Mouse (Mus musculus): ENCODE measurements around the gene Nup107.

The Nup107 gene

GRCm38 (mm10) chr10:117778951-117779350 is 13.6 kb downstream of the Nup107 start:
- DNase-seq (ENCODE audit: low read depth, low spot score), result no peak

DNA sequence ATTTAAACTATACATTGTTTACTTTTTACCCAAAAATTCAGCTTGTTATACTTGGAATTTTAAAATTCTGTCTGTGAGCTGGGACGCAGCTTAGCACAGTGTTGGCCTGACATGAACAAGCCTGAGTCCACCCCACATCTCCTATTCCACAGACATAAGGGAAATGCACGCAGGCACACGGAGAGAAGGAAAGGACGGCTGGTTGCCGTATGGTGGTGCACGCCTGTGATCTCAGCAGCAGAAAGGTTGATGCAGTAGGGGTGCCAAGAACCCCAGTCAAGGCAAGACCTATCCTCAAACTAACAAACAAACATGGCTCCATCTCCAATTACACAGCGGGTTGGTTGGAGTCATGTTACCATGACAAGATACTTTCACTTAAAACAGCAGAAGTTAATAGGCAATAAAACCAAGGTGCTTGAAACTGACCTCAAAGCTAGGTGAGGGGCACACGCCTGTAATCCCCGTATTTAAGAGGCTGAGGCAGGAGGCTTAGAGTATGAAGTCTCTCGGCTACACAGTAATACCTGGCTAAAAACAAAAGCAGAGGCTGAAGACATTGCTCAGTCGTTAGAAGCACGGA is 14.1 kb downstream of the Nup107 start:
- DNase-seq (ENCODE audit: low read depth, low spot score), result no peak

- DNase-seq (ENCODE audit: low read depth, low spot score), result no peak
Observed at GRCm38 (mm10) chr10:117777501-117778327, 14.8 kb downstream of the Nup107 start.

DNA sequence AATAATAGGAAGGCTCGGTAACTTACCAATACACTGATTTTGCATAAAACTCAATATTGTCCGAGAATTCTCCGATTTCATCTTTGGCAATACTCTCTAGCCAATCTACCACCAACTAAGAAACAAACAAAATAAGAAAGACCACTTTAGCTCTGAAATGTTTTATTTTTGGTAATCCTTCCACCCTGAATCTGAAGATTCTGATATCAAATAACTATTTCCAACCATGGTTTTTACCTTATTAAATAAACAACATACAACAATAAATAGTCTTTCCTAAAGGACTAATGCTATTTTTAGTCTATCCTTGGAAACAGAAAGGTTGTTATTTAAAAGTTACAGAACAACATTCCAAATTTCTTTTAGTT is 15.4 kb downstream of the Nup107 start:
- DNase-seq (ENCODE audit: low read depth, low spot score), result no peak

GRCm38 (mm10) chr10:117776281-117777102 is 16.0 kb downstream of the Nup107 start:
- DNase-seq (ENCODE audit: low read depth, low spot score), result no peak

DNA sequence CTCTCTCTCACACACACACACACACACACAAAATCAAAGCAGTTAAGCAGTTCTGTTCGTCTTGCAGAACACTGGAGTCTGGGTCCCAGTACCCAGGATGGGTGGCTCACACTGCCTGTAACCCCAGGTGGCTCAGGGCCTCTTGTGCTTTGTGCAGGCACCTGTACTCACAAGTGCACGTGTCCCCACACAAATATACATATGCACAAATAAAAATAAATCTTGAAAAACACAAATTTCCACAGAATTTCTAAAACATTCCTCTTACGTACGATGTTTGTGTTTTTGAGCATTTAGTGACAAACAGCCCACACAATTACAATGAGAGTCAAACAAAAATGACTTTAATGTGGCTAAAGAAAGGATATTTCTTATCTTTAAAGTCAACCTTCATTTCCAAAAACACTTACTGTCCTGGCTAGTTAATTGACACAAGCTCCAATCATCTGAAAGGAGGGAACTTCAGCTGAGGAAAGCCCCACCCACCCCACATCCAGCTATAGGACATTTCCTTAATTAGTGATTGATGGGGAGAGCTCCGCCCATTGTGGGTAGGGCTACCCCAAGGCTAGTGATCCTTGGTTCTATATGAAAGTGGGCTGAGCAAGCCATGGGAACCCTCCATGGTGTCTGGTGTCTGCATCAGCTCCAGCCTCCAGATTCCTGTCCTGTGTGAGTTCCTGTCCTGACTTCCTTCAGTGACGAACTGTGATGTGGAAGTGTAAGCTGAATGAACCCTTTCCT is 16.9 kb downstream of the Nup107 start:
- DNase-seq (ENCODE audit: low read depth, low spot score), result no peak

- no peak for DNase-seq (ENCODE audit: low read depth, low spot score)
Observed at GRCm38 (mm10) chr10:117774817-117775120, 17.7 kb downstream of the Nup107 start.

DNA sequence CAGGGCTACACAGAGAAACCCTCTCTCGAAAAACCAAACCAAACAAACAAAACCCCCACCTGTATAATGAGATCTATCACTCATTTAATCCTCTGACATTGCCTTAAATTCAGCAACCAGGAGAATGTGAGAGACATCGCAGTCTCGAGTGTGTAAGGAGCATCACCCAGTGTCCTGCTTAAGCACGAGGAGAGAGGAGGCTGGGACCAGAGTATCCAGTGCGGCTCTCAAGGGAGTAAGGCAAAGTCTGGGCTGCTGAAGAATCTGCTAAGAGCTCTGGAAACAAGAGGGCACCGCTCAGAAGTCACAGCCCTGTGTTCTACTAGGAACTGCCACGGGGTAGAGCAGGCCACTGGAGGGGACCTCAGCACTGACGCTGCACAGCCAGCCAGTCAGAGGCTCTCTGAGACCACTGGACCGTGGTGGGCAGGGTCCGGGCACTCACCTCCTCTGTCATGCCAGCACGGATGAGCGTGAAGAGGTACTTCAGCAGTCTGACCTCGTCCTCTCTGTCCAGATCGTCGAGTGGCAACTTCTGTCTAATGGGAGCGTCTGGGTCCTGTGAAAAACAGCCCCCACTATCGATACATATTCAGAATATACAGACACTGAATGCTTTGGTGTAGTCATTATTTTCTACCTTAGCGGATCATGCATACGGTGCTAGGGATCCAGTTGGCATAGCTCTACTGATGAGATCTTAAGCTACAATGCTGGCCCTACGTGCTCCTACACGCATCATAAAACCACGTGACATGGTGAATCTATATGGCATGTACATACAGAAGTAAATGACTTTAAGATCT is 18.3 kb downstream of the Nup107 start:
- DNase-seq (ENCODE audit: low read depth, low spot score), result no peak

DNA sequence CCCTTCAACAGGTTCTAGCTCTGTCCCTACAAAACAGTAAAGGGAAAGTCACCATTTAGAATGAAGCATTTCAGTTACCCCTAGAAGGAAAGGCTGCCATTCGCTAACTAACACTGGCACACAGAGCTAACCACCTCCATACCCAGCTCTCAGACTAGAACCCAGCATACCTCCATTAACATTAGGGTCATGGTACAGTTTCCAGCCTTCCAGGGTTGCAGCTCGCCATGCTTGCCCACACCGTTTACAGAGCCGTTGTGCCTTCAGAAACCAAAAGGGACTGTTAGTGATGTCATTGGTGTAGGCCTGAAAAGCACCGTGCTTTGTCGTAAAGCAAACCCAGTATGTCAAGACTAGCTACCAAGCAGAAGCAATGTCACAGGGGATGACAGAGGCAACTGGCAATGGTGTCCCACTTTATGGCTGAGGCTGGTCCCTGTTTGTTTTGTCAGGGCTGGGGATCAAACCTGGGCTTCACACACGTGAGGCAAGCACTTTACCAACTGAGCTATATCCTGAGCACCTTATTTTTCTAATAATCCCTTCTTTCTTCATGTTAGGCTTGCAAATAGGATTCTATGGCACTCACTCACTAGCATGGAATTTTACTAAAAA is 19.3 kb downstream of the Nup107 start:
- DNase-seq (ENCODE audit: low read depth, low spot score), result no peak

- DNase-seq (ENCODE audit: low read depth, low spot score), result no peak
Observed at GRCm38 (mm10) chr10:117772364-117773105, 20.0 kb downstream of the Nup107 start.

- no peak for DNase-seq (ENCODE audit: low read depth, low spot score)
Observed at GRCm38 (mm10) chr10:117771131-117771510, 21.4 kb downstream of the Nup107 start.

DNA sequence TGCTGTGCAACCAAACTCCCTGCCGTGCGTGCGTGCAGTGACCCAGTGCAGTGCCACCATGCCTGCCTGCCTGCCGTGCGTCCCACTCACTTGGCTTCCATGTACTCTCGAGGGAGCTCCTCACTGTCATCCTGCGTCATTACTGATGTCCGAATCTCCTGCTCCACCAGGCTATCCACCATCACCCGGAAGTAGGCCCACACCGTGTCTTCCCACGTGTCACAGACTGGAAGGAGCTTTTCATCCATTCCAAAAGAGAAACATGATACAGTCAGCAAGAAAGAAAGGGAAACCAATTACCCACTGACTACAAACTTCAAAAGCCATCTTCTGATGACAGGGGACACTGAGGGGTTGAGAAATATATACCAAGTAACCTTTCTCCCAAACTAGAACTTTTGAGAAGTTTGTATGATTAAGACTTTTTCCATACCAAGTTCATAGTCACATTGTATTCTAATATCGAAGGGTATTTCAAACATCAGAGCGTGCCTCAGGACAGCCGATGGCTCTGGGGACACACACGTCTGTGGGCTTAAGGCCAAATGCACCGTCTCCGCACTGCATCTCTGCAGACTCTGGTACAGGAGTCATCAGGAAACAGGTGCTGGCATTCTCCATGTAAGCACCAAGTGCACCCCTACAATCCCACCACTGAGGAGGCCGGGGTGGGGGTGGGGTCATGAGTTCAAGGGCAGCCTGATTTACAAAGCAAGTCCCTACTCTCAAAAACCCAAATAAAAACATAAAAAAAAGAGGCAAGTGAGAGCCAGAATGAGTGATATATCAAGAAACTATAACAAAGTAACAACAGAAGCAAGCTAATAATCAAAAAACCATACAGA is 22.0 kb downstream of the Nup107 start:
- DNase-seq (ENCODE audit: low read depth, low spot score), result no peak

DNA sequence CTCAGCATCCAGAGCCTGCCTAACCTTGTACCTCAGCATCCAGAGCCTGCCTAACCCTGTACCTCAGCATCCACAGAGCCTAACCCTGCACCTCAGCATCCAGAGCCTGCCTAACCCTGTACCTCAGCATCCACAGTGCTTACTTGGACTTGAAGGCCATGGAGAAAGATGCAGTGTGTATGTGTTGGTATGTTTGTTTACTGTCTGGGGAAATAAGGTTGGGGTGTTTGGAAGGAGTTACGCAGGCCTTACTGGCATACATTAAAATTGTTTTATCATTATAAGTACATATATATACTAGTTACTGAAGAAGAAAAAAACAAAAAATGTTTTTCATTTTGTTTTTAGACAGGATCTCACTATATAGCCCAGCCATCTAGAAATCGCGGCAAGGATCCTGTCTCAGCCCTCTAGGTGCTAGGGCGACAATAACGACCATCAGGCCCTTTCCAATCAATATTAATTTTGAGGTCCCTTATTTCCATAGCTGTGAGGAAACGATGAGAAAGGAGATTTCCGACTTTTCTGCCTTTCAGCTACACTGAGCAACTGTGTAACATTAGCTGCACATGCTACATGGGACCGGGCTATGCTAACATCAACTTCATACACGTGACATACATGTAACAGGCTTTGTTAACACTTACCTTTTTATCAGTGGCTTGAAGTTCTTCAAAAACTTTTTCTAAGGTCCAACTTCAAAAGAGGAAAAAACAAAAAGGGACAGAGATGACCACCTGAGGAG is 22.8 kb downstream of the Nup107 start:
- DNase-seq (ENCODE audit: low read depth, low spot score), result no peak

DNA sequence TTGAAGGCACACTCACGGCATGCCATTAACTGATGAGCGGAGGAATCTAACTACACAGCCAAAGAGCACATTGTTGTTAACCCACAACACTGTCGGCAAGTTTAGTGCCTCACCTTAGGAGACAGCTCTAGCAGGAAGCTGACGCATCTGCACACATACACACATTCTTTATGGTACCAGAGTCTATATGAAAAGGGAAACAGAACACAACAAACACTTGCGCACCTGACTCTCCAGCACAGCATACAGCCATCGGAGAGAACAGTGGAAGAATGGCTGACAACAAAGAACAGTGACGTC is 24.4 kb downstream of the Nup107 start:
- no peak for DNase-seq (ENCODE audit: low read depth, low spot score)

DNA sequence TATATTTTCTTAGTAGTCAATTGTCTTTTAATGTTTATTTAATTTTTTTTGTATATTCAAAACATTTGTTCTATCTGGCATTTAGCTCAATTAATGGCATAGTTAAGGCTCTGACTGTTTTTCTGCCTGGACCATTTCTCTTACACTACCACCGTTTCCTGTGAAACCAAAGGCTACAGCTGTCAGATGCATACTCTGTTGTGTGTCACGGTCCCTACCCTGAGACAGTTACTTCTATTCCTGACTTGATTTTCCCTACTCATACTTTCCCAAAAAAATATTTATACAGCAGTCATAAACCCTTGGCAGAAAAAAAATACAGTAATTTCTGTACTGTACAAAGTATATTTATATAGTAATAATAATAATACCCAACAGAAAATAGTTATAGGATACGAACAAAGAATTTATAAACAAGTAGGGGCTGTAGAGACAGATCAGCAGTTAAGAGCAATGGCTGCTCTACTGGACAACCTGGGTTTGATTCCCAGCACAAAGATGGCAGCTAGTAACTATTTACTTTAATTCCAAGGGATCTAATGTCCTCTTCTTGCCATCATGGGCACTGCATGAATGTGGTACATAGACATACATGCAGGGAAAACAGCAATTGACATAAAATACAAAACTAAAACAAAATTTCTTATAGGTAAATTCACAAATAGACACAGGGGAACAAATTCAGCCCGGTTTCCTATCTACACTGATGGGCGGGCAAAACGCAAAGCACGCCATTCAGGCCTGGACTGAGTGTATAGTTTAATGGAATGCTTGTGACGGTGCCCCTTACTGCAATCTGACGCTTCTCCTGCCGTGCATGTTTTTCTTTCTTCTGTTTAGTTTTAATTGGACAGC is 25.0 kb downstream of the Nup107 start:
- DNase-seq (ENCODE audit: low read depth, low spot score), result no peak

DNA sequence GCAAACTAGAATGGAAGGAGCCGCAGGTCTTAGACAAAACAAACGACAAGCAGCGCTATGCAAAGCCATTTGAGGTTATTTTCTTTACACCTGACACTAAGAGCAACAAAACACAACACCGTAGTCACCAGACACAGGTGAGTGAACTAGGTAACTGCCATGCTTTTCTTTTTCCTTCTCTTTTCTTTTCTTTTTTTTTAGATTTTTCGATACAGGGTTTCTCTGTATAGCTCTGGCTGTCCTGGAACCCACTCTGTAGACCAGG is 25.7 kb downstream of the Nup107 start:
- no peak for DNase-seq (ENCODE audit: low read depth, low spot score)

DNA sequence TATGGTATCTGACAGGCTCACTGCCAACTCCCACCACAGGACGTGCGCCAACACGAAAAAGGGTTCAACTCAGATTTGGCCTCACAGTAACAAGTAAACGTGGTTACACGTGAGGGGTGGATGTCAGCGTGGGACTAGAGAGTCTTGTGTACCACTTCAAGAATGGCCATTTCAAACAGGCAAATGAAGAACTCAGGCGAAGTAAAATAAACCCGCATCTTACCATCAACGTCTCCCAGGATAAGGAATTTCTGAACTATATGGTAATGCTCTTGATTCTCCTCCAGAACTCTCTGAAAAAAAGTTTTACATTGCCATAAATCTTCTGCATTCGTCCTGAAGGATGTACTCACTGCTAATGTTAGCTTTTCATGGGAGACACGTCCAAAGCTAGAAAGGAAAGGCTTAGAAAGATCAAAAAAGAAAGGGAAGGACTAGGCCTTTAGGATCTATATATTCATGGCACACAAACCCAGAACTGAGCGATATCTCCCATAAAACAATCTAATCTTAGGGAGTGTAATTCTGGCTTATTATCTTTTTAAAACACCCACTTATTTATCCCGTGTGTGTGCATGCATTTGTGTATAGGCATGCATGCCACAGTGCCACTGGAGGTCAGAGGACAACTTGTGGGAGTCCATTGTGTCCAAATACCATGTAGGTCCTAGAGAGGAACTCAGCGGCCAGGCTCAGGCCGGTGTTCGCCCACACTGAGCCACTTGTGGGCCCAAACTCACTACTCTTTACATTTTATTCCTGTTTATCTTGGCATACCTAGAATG is 26.2 kb downstream of the Nup107 start:
- DNase-seq (ENCODE audit: low read depth, low spot score), result no peak

Data from CD4-positive, CD25-positive, alpha-beta regulatory T cell, adult 2 months (primary cell).